Mouse (Mus musculus) heart, postnatal 0 days (tissue): ENCODE results near the gene Def6. TPM values are rescaled to one million over a fixed set of nuclear protein-coding genes. Genes with fewer than 3 reads are reported as not detected.

Experiments
- ATAC-seq: fragments of 200-750 bp; cut with Nextera tagmentation; 2 replicates; pipeline ENCODE4 v1.8.0; 2017; ENCODE audit warnings: low read depth, moderate number of reproducible peaks, moderate library complexity; ENCODE audit not compliant: insufficient read depth
- DNase-seq: peaks from one replicate; pipeline ENCODE4 v3.0.0-alpha.2; 2016; ENCODE audit warnings: low spot score
- H3K27ac ChIP-seq: fragments of 300-500 bp; sonication (generic); 2 replicates; pipeline ENCODE4 v1.5.1; 2014; ENCODE audit warnings: low read depth, mild to moderate bottlenecking
- H3K27me3 ChIP-seq: fragments of 300-500 bp; sonication (generic); 2 replicates; pipeline ENCODE4 v1.6.1; 2014; ENCODE audit warnings: low read length, mixed read lengths; ENCODE audit not compliant: control insufficient read depth, insufficient read depth
- H3K36me3 ChIP-seq: fragments of 300-500 bp; sonication (generic); replicated peaks from 2 replicates; pipeline ENCODE4 v1.6.1; 2014; ENCODE audit warnings: low read length, mixed read lengths; ENCODE audit not compliant: control insufficient read depth, insufficient read depth
- H3K4me1 ChIP-seq: fragments of 300-500 bp; sonication (generic); 2 replicates; pipeline ENCODE4 v1.6.1; 2014; ENCODE audit warnings: antibody characterized with exemption; ENCODE audit not compliant: control insufficient read depth, insufficient read depth
- H3K4me2 ChIP-seq: fragments of 300-500 bp; sonication (generic); 2 replicates; pipeline ENCODE4 v1.6.1; 2014; ENCODE audit warnings: low read depth, mild to moderate bottlenecking, low read length, moderate library complexity
- H3K4me3 ChIP-seq: fragments of 300-500 bp; sonication (generic); 2 replicates; pipeline ENCODE4 v1.5.1; 2014; ENCODE audit warnings: low read depth, low read length
- H3K9ac ChIP-seq: fragments of 300-500 bp; sonication (generic); replicated peaks from 2 replicates; pipeline ENCODE4 v1.6.1; 2014; ENCODE audit warnings: low read depth, low read length, mixed read lengths
- H3K9me3 ChIP-seq: fragments of 300-500 bp; sonication (generic); replicated peaks from 2 replicates; pipeline ENCODE4 v1.6.1; 2016; ENCODE audit warnings: low read length; ENCODE audit not compliant: control insufficient read depth
- CTCF ChIP-seq: IDR thresholded peaks from 2 replicates; pipeline ENCODE4 v1.5.1; 2016; ENCODE audit warnings: antibody characterized with exemption, control low read depth, low read depth
- EP300 ChIP-seq: IDR thresholded peaks from 2 replicates; pipeline ENCODE4 v1.6.1; 2016; ENCODE audit warnings: antibody characterized with exemption, low read depth
- whole genome bisulfite sequencing: fragments of 180-500 bp; shearing (Covaris S2); extraction: QIAGEN DNeasy Blood & Tissue Kit; methylation state at CpG from one replicate; pipeline ENCODE4 v1.1.7; 2014; 5-methylcytosine and 5-hydroxymethylcytosine counted together
- polyA plus RNA-seq: library from polyadenylated mRNA; unstranded; fragments of >200 nt; fragmentation: Nextera tagmentation; extraction: Ambion mirVana; gene quantifications from 2 replicates; pipeline ENCODE4 v1.2.1, GENCODE M21; 2015
- total RNA-seq: library from RNA; depleted of rRNA; stranded (reverse); fragments of >200 nt; gene quantifications from 2 replicates; pipeline ENCODE4 v1.2.3, GENCODE M21; 2014; ENCODE audit warnings: low replicate concordance

The Def6 gene
- total and polyA plus RNA-seq, 2 experiments from 2014 or later: 2.8 to 3.5 TPM

GRCm38 (mm10) chr17:28235982-28236635 is 28.5 kb downstream of the Def6 start:
- DNase-seq: no peak
- no peak overlapping the region for H3K4me2 ChIP-seq
- no peak overlapping the region for H3K4me3 ChIP-seq
- ATAC-seq: no peak
- H3K9me3 ChIP-seq: no peaks in the 10 kb centered on the region
- no peak overlapping the region for H3K9ac ChIP-seq
- no peak for TF ChIP-seq EP300
- no peak overlapping the region for H3K27ac ChIP-seq
- no peaks in the 10 kb centered on the region; the same call in 1 of the 2 replicates for H3K4me1 ChIP-seq
- no peaks in the 10 kb centered on the region for H3K27me3 ChIP-seq
- 60% methylated on average over 7 of the region's 7 CpGs for WGBS
- peaks cover 19% of the 10 kb centered on the region; the same call in 1 of the 2 replicates for H3K36me3 ChIP-seq

GRCm38 (mm10) chr17:28236636-28237015 is 29.0 kb downstream of the Def6 start:
- WGBS: 84% methylated on average over 4 of the region's 4 CpGs
- no peak overlapping the region for H3K4me2 ChIP-seq
- no peak overlapping the region for H3K27ac ChIP-seq
- no peak overlapping the region for H3K4me3 ChIP-seq
- H3K36me3 ChIP-seq: peaks cover 24% of the 10 kb centered on the region; the same call in 1 of the 2 replicates
- ATAC-seq: no peak
- H3K9me3 ChIP-seq: no peaks in the 10 kb centered on the region
- no peaks in the 10 kb centered on the region for H3K27me3 ChIP-seq
- no peaks in the 10 kb centered on the region; the same call in 1 of the 2 replicates for H3K4me1 ChIP-seq
- no peak for DNase-seq
- no peak for TF ChIP-seq CTCF
- TF ChIP-seq EP300: no peak
- no peak overlapping the region for H3K9ac ChIP-seq

- Histone ChIP-seq H3K27ac (no peak overlapping the region), H3K9me3 (no peaks in the 10 kb centered on the region), H3K4me2 (no peak overlapping the region), H3K4me1 (no peaks in the 10 kb centered on the region; the same call in 1 of the 2 replicates), H3K4me3 (no peak overlapping the region), H3K9ac (no peak overlapping the region), H3K27me3 (no peaks in the 10 kb centered on the region), H3K36me3 (peaks cover 25% of the 10 kb centered on the region; the same call in 1 of the 2 replicates)
- WGBS: 80% methylated on average over 5 of the region's 5 CpGs
- DNase-seq (no peak), ATAC-seq (no peak)
- no peak for TF ChIP-seq EP300
- no peak for TF ChIP-seq CTCF
Measured at GRCm38 (mm10) chr17:28237362-28237761, 29.8 kb downstream of the Def6 start.

GRCm38 (mm10) chr17:28237874-28238273 is 30.3 kb downstream of the Def6 start:
- ATAC-seq: no peak
- H3K36me3 ChIP-seq: peaks cover 25% of the 10 kb centered on the region; the same call in 1 of the 2 replicates
- no peak for DNase-seq
- no peak overlapping the region for H3K4me2 ChIP-seq
- no peak overlapping the region for H3K27ac ChIP-seq
- no peak overlapping the region for H3K9ac ChIP-seq
- H3K4me1 ChIP-seq: no peaks in the 10 kb centered on the region; the same call in 1 of the 2 replicates
- no peaks in the 10 kb centered on the region for H3K9me3 ChIP-seq
- no peak overlapping the region for H3K4me3 ChIP-seq
- no peak for TF ChIP-seq EP300
- TF ChIP-seq CTCF: no peak
- no peaks in the 10 kb centered on the region for H3K27me3 ChIP-seq
- 75% methylated on average over 6 of the region's 6 CpGs for WGBS

- Histone ChIP-seq H3K4me1 (no peaks in the 10 kb centered on the region; the same call in 1 of the 2 replicates), H3K4me3 (no peak overlapping the region), H3K36me3 (peaks cover 25% of the 10 kb centered on the region; the same call in 1 of the 2 replicates), H3K27ac (no peak overlapping the region), H3K9me3 (no peaks in the 10 kb centered on the region), H3K4me2 (no peak overlapping the region), H3K27me3 (no peaks in the 10 kb centered on the region), H3K9ac (no peak overlapping the region)
- TF ChIP-seq EP300 (no peak), CTCF (no peak)
- 88% methylated on average over 5 of the region's 5 CpGs for WGBS
- DNase-seq: no peak
- ATAC-seq: no peak
Measured at GRCm38 (mm10) chr17:28240846-28241245, 33.3 kb downstream of the Def6 start.

GRCm38 (mm10) chr17:28242296-28242695 is 34.7 kb downstream of the Def6 start:
- Histone ChIP-seq H3K27me3 (no peaks in the 10 kb centered on the region), H3K36me3 (peaks cover 20% of the 10 kb centered on the region; the same call in 1 of the 2 replicates), H3K4me2 (no peak overlapping the region), H3K4me3 (no peak overlapping the region), H3K27ac (no peak overlapping the region), H3K4me1 (no peaks in the 10 kb centered on the region), H3K9me3 (no peaks in the 10 kb centered on the region), H3K9ac (no peak overlapping the region)
- 60% methylated on average over 6 of the region's 6 CpGs for WGBS
- DNase-seq (no peak), ATAC-seq (no peak)
- TF ChIP-seq CTCF (no peak), EP300 (no peak)
